Mouse (Mus musculus): ENCODE measurements around the gene Emsy. TPM values are rescaled to one million over a fixed set of nuclear protein-coding genes. Genes with fewer than 3 reads are reported as not detected.

Gene Emsy
- total and polyA plus RNA-seq, 2 experiments from 2014 or later: 8.8 to 20.1 TPM

DNA sequence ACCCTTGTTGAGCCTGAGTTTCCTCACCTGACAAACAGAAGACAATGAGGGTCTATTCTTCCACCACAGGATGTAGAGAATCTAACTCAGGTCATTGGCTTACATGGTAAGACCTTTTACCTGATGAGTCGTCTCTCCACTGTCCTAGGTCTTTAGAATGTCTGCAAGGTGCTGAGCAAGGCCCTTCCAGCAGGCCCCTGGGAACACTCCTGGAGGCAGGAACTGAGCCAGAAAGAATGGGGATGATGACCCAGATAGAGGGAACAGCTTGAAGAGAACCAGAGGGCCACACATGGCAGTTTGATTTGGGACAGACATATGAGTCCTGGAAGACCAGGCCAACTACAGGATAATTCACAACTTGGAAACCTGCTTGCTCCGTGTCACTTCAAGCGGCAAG is 114.3 kb downstream of the Emsy start:
- Histone ChIP-seq H3K27me3 (ENCODE audit: control insufficient read depth, insufficient read depth, low read length) (no peaks in the 10 kb centered on the region), H3K9me3 (replicated peaks; ENCODE audit: control insufficient read depth, low read length) (no peaks in the 10 kb centered on the region), H3K4me3 (ENCODE audit: low read depth, low read length) (no peak overlapping the region), H3K4me2 (ENCODE audit: low read depth, low read length) (no peak overlapping the region), H3K27ac (ENCODE audit: low read depth) (no peak overlapping the region), H3K36me3 (replicated peaks; ENCODE audit: control insufficient read depth, insufficient read depth, low read length) (no peaks in the 10 kb centered on the region), H3K4me1 (ENCODE audit: control insufficient read depth, insufficient read depth) (peaks cover 22% of the 10 kb centered on the region), H3K9ac (replicated peaks; ENCODE audit: low read depth, low read length) (no peak overlapping the region)
- 80% methylated on average over 3 of the region's 3 CpGs for WGBS
- no peak for TF ChIP-seq EP300 (IDR thresholded peaks at IDR 0.05; ENCODE audit: low read depth)
- TF ChIP-seq CTCF (IDR thresholded peaks at IDR 0.05; ENCODE audit: low read depth): no peak
- no peak for ATAC-seq (ENCODE audit: insufficient read depth, low read depth)
- DNase-seq (ENCODE audit: low spot score): no peak

DNA sequence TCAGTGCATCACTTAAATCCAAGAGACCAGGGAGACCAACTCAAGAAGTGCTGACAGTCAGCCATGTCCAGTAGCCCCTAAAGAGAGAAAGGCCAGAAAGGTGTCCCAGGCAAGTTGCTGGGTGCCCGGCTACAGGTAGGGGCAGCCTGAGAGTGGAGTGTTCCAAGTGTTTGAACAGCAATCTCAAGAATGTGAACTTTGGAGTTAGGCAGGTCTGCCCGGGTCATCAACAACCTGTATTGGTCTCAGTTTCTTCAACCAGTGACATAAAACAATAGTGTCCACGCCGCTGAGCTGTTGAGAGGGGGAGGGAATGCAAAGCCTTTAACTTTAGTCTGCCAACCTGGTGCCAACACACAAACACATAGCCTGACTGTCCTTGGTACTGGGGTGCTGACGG is 115.0 kb downstream of the Emsy start:
- DNase-seq (ENCODE audit: low spot score): no peak
- Histone ChIP-seq H3K36me3 (replicated peaks; ENCODE audit: control insufficient read depth, insufficient read depth, low read length) (no peaks in the 10 kb centered on the region), H3K27ac (ENCODE audit: low read depth) (no peak overlapping the region), H3K4me3 (ENCODE audit: low read depth, low read length) (no peak overlapping the region), H3K9ac (replicated peaks; ENCODE audit: low read depth, low read length) (no peak overlapping the region), H3K4me2 (ENCODE audit: low read depth, low read length) (no peak overlapping the region), H3K4me1 (ENCODE audit: control insufficient read depth, insufficient read depth) (peaks cover 27% of the 10 kb centered on the region), H3K9me3 (replicated peaks; ENCODE audit: control insufficient read depth, low read length) (no peaks in the 10 kb centered on the region), H3K27me3 (ENCODE audit: control insufficient read depth, insufficient read depth, low read length) (no peaks in the 10 kb centered on the region)
- WGBS: 89% methylated on average over 5 of the region's 5 CpGs
- TF ChIP-seq CTCF (IDR thresholded peaks at IDR 0.05; ENCODE audit: low read depth) (no peak), EP300 (IDR thresholded peaks at IDR 0.05; ENCODE audit: low read depth) (no peak)
- no peak for ATAC-seq (ENCODE audit: insufficient read depth, low read depth)

DNA sequence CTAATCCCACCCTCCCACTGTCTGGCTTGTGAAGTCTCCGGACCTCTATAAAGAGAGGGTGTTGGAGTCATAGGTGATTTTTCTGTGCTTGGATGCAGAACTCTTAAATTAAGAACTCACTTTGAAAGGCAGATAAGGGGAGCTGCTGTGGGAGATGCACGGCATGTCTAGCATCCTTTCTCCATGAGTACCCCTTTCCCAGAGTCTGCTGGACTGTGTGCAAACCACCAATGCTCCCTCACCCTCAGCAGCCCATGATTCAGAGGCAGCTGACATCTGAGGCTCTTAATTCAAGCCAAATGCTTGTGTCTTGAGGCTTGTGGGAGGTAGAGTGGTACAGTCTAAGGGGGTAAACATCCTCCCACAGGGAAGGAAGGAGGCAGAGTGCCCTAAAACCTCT is 115.7 kb downstream of the Emsy start:
- H3K9ac ChIP-seq (replicated peaks; ENCODE audit: low read depth, low read length): no peak overlapping the region
- no peaks in the 10 kb centered on the region for H3K9me3 ChIP-seq (replicated peaks; ENCODE audit: control insufficient read depth, low read length)
- no peaks in the 10 kb centered on the region for H3K36me3 ChIP-seq (replicated peaks; ENCODE audit: control insufficient read depth, insufficient read depth, low read length)
- H3K27me3 ChIP-seq (ENCODE audit: control insufficient read depth, insufficient read depth, low read length): no peaks in the 10 kb centered on the region
- H3K4me1 ChIP-seq (ENCODE audit: control insufficient read depth, insufficient read depth): peaks cover 33% of the 10 kb centered on the region
- ATAC-seq (ENCODE audit: insufficient read depth, low read depth) (no peak), DNase-seq (ENCODE audit: low spot score) (no peak)
- H3K4me3 ChIP-seq (ENCODE audit: low read depth, low read length): no peak overlapping the region
- no peak for TF ChIP-seq EP300 (IDR thresholded peaks at IDR 0.05; ENCODE audit: low read depth)
- no peak overlapping the region for H3K27ac ChIP-seq (ENCODE audit: low read depth)
- 63% methylated on average over 2 of the region's 2 CpGs for WGBS
- no peak overlapping the region for H3K4me2 ChIP-seq (ENCODE audit: low read depth, low read length)

DNA sequence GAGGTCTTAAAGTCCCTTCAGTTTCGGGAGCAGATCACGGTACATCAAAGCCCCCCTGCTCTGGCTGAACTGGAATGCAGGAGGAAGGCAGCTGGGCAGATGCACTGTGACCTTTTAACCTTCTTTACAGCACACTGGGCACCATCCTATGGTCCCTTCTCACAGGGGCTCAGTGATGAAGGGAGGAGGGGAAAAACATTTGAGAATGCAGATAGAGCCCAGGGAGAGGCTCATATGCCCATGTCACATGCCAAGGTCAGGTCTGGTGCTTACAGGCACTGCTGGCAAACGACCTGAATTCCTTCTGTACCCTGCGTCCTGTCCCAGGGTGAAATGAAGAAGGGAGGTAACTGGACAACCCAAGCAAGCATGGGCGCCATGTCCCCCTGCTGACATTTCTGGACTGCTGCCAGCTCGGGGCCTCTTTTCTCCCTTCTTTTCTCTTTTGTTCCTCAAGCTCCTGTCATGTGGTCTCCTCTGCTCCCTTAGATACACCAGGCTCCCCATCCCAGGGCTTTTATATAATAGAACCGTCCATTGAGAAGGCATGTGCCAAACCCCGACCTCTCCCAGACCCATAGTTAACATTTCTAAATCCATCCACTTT is 118.5 kb downstream of the Emsy start:
- Histone ChIP-seq H3K36me3 (replicated peaks; ENCODE audit: control insufficient read depth, insufficient read depth, low read length) (no peaks in the 10 kb centered on the region), H3K4me2 (ENCODE audit: low read depth, low read length) (no peak overlapping the region), H3K27ac (ENCODE audit: low read depth) (peak overlapping the region; percentile 55), H3K9me3 (replicated peaks; ENCODE audit: control insufficient read depth, low read length) (no peaks in the 10 kb centered on the region), H3K9ac (replicated peaks; ENCODE audit: low read depth, low read length) (no peak overlapping the region), H3K4me1 (ENCODE audit: control insufficient read depth, insufficient read depth) (peaks cover 38% of the 10 kb centered on the region), H3K27me3 (ENCODE audit: control insufficient read depth, insufficient read depth, low read length) (no peaks in the 10 kb centered on the region), H3K4me3 (ENCODE audit: low read depth, low read length) (no peak overlapping the region)
- peak; percentile 77 for ATAC-seq (ENCODE audit: insufficient read depth, low read depth)
- TF ChIP-seq CTCF (IDR thresholded peaks at IDR 0.05; ENCODE audit: low read depth) (no peak), EP300 (IDR thresholded peaks at IDR 0.05; ENCODE audit: low read depth) (no peak)
- peak; percentile 35 for DNase-seq (ENCODE audit: low spot score)
- 35% methylated on average over 8 of the region's 8 CpGs for WGBS

DNA sequence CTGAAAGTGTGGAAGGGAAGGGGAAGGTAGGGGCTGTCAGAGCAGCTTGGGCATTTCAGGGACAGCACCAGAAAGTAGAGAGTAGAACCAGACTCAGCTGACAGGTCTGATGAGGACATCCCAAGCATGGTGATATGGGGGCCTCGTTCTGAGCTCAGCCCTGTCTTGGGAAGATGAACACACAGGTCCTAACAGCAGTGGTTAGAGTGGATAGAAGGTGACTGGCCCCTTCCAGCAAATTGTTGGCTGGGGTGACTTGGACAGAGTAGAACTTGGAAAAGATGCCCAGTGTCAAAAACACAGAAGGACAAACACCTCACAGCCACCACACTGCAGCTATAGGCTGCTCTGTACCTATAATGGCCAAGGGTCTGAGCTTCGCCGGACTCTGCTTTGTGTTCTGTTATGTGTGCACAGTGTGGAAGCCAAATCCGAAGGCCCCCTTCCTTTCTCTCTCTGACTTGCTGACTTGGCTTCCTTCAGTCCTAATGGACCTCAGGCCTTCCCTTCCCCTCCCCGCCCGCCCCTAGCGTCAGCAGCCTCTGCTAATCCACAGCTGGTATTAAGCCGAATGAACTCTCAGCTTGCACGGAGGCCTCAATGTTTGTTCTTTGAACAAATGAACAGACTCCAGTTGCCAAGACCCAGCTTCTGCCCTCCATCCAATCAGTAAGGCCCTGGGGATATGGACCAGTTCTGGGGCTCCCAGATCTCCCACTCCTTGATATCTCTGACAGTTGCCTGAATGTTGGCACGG is 119.2 kb downstream of the Emsy start:
- H3K9me3 ChIP-seq (replicated peaks; ENCODE audit: control insufficient read depth, low read length): no peaks in the 10 kb centered on the region
- no peak for TF ChIP-seq CTCF (IDR thresholded peaks at IDR 0.05; ENCODE audit: low read depth)
- no peak for TF ChIP-seq EP300 (IDR thresholded peaks at IDR 0.05; ENCODE audit: low read depth)
- H3K27me3 ChIP-seq (ENCODE audit: control insufficient read depth, insufficient read depth, low read length): no peaks in the 10 kb centered on the region
- whole genome bisulfite sequencing: 59% methylated on average over 10 of the region's 10 CpGs
- no peaks in the 10 kb centered on the region for H3K36me3 ChIP-seq (replicated peaks; ENCODE audit: control insufficient read depth, insufficient read depth, low read length)
- ATAC-seq (ENCODE audit: insufficient read depth, low read depth) (peak; percentile 25), DNase-seq (ENCODE audit: low spot score) (peak; percentile 31)
- peak overlapping the region; percentile 55 for H3K27ac ChIP-seq (ENCODE audit: low read depth)
- H3K4me2 ChIP-seq (ENCODE audit: low read depth, low read length): no peak overlapping the region
- H3K4me1 ChIP-seq (ENCODE audit: control insufficient read depth, insufficient read depth): peaks cover 37% of the 10 kb centered on the region
- no peak overlapping the region for H3K4me3 ChIP-seq (ENCODE audit: low read depth, low read length)
- no peak overlapping the region for H3K9ac ChIP-seq (replicated peaks; ENCODE audit: low read depth, low read length)

Other genes starting within 250 kb of the Emsy start
- gene Gucy2d, start 216.4 kb downstream of the Emsy start, total RNA-seq (2014; rRNA removed; ENCODE audit: low replicate concordance): not detected in 2 replicates
- 0.08 TPM in 2 replicates for gene Gucy2d, start 216.4 kb downstream of the Emsy start, polyA plus RNA-seq (2015; fragmentation: Nextera tagmentation; extraction: Ambion mirVana)
- gene Lrrc32, start 167.5 kb downstream of the Emsy start, total RNA-seq (2014; rRNA removed; ENCODE audit: low replicate concordance): 10.3 and 11.4 TPM in 2 replicates
- gene Lrrc32, start 167.5 kb downstream of the Emsy start, polyA plus RNA-seq (2015; fragmentation: Nextera tagmentation; extraction: Ambion mirVana): 4.6 and 5.7 TPM in 2 replicates
- 48.6 and 50.6 TPM in 2 replicates for gene Thap12, start 46.3 kb upstream of the Emsy start, total RNA-seq (2014; rRNA removed; ENCODE audit: low replicate concordance)
- 31.5 and 37.8 TPM in 2 replicates for gene Thap12, start 46.3 kb upstream of the Emsy start, polyA plus RNA-seq (2015; fragmentation: Nextera tagmentation; extraction: Ambion mirVana)
- 22.9 and 33.9 TPM in 2 replicates for gene Wnt11, start 178.3 kb upstream of the Emsy start, total RNA-seq (2014; rRNA removed; ENCODE audit: low replicate concordance)
- 4.3 and 4.4 TPM in 2 replicates for gene Wnt11, start 178.3 kb upstream of the Emsy start, polyA plus RNA-seq (2015; fragmentation: Nextera tagmentation; extraction: Ambion mirVana)

All from heart, postnatal 0 days (tissue).